Mouse (Mus musculus) megakaryocyte-erythroid progenitor cell, adult 5-6 weeks (primary cell): ENCODE measurements around the gene Plekhh3. TPM values are rescaled to one million over a fixed set of nuclear protein-coding genes. Genes with fewer than 3 reads are reported as not detected.
"Not testable (repeated sequence)": the region's sequence is repeated elsewhere in the genome, so short reads cannot be mapped to it uniquely, and the experiment has no call there.

ENCODE experiments used
- ATAC-seq: replicated peaks from 2 replicates; pipeline ENCODE4 v1.8.0; 2016; ENCODE audit warnings: mild to moderate bottlenecking, inconsistent platforms; ENCODE audit not compliant: severe bottlenecking, poor library complexity, low FRiP score, low TSS enrichment
- total RNA-seq, 2 experiments: library from RNA; stranded (forward) in 1 of 2; stranded (reverse) in 1 of 2; fragments of 200-1000, 215-1000 nt in 1 of 2; fragments of >200 nt in 1 of 2; fragmentation: Nextera tagmentation in 1 of 2; gene quantifications; 2 replicates each; pipeline ENCODE4 v1.2.3; 2014 to 2017

Gene Plekhh3
- total RNA-seq, 2 experiments from 2014 or later: not detected

- ATAC-seq: peak; percentile 69
These were observed 2.7 kb upstream of the Plekhh3 start for GRCm38 (mm10) chr11:101173631-101174388.

GRCm38 (mm10) chr11:101173112-101173511 lies 2.0 kb upstream of the Plekhh3 start:
- no peak for ATAC-seq

- ATAC-seq: no peak
These were observed 1.3 kb upstream of the Plekhh3 start for GRCm38 (mm10) chr11:101172434-101172815.

- 0 out of 2 replicates have a peak, but pooled peaks have one; percentile 15 for ATAC-seq
These were observed 726 bp upstream of the Plekhh3 start for GRCm38 (mm10) chr11:101171721-101172433.

GRCm38 (mm10) chr11:101170354-101170810 lies 769 bp downstream of the Plekhh3 start, which contains the start of gene Cntnap1:
TSS of gene Cntnap1 (plus strand) at chr11:101170523.
- no peak for ATAC-seq

- no peak for ATAC-seq
These were observed 1.6 kb downstream of the Plekhh3 start for GRCm38 (mm10) chr11:101169301-101170107.

DNA sequence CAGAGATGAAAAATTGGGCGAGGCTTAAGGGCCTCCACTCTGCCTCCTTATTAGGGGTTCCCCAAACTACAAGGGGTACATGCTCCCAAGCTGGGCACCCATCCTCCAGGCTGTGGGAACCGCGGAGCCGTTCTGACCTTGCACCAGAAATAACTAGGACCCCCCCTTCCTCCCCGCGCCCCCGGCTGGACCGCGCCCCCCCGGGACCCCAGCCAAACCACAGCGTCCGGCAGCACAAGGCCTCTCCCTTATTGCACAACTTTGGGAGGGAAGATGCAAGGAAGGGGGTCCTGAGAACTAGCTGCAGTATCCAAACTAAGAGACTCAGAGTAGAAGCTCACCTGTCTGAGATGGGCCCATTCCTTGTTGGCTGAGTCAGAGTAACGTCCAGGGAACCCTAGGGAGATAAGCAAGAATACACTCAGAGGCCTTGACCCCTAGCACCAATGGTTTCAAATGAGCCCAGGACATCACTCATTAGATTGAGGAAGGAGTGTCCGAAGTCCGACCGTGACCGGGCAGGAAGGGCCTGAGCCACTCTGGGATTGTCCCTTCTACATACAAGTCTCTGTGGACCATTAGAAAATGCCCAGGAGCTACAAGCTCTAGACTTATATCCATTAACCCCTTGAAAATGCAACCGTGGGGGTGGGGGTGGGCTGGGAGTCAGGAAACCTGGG lies 2.7 kb downstream of the Plekhh3 start:
- ATAC-seq: no peak

- no peak for ATAC-seq
These were observed 3.2 kb downstream of the Plekhh3 start for GRCm38 (mm10) chr11:101167963-101168300.

DNA sequence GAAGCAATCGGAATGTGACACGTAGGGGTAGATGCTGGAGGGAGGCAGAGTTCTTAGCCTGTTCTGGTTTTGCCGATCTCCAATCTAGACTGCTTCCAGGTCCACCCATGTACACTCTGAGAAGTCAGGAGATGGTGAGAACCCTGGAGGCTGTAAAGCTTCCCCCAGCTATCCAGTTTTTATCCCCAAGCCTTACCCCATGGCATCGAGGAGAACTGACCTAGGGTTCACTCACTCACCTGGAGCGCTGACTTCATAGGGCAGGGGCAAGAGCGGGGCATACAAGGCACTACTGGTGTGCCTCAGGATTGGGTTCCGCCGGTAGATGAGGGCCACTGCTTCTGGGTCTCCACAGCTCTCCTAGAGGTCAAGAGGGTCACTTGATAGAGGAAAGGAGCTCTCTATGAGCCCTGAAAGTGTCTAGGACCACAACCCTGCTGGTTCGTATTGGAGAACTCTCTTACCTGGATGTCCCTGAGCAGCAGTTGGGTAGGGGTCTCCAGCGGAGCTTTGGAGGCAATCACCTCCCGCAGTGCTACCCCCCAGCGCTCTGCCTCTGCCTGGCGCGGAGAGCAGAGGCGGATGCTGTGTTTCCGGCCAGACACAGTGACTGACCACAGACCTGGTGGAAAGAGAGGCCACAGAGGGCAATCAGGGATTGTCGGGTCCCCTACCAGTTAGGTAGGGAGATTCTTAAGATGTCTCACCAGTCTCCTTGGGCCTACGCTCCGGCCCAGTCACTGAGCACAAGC lies 3.8 kb downstream of the Plekhh3 start:
- no peak for ATAC-seq

- no peak for ATAC-seq
These were observed 4.8 kb downstream of the Plekhh3 start for GRCm38 (mm10) chr11:101166357-101166756.

GRCm38 (mm10) chr11:101164677-101165580 lies 6.2 kb downstream of the Plekhh3 start:
- peak; percentile 41; the same call in 1 of the 2 replicates for ATAC-seq

DNA sequence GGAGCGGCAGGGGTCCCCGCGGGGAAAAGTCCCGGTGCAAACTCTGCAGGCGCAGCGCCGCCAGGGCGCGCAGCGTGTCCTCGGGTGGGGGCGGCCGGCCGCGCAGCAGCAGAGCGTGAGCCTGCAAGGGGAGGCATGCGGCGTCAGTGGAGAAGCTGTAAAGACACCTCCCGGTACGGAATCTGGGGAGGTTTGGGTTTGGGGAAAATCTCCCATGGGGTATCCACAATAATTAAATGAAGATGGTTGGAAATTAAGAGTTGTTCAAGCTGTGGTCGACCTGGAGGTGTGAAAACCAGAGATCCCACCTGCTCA lies 6.8 kb downstream of the Plekhh3 start:
- ATAC-seq: no peak

- no peak for ATAC-seq
These were observed 7.4 kb downstream of the Plekhh3 start for GRCm38 (mm10) chr11:101163476-101164350.

DNA sequence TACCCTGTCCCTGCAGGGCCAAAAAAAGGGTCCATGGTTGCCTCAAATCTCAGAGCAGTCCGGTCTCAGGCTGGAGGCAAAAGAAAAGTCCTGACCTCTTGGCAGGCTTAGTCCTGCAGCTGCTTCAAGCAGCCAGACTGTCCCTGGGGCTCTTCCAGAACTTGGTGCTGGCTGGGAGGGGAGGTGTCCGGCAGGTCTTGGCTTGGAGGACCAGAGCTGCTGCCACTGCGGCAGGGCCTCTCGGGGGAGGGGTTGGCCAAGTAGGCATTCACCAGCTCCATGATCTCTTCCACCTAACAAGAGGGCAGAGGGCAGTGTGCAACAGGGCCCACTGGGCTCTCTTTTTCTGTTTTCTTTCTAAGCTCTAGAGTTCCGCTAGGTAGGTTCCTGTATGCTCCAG lies 8.4 kb downstream of the Plekhh3 start:
- no peak for ATAC-seq

DNA sequence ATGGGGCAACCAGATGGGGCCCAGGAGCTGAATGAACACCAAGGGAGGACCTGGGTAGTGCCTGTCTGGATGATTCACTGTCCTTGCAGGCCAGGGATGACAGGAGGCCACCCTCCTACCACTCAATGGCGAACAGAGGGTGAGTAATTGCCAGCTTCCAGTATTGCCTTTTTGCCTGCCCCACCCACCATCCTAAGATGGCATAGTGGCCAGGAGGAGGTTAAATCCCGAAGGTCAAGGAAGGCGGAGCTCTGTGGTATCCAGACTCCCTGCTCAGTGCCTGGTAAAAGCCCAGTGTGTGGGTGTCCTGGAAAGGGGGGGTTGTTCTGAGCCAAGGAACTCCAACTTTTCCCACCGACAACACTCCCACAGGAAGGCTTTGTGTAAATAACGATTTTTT lies 8.8 kb downstream of the Plekhh3 start:
- ATAC-seq: no peak

- no peak for ATAC-seq
These were observed 9.6 kb downstream of the Plekhh3 start for GRCm38 (mm10) chr11:101161551-101161950.

DNA sequence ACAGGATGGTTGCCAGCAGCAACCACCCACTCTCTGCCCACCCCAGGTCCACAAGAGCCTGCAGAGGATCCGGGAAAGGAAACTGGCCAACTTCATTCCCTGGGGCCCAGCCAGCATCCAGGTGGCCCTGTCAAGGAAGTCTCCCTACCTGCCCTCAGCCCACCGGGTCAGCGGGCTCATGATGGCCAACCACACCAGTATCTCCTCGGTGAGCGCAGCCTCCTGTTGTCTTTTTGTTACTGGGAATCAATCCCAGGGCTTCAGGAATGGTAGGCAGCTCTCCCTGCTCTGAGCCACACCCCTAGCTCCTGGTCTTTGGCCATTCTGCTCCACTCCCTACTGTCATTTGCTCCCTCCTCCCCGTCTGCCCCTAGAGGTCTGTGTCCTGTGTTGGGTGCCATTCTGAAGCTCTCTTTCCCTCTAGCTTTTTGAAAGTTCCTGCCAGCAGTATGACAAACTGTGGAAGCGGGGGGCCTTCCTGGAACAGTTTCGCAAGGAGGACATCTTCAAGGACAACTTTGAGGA lies 10.1 kb downstream of the Plekhh3 start:
- not testable (repeated sequence) for ATAC-seq
